Mouse (Mus musculus): ENCODE data around the gene Morc3.
"Not testable (repeated sequence)": the region's sequence is repeated elsewhere in the genome, so short reads cannot be mapped to it uniquely, and the experiment has no call there.

The Morc3 gene

GRCm38 (mm10) chr16:93819325-93819696 lies 12.6 kb upstream of the Morc3 start:
- DNase-seq, result no peak

- DNase-seq, result no peak
Measured at GRCm38 (mm10) chr16:93820040-93820439, 11.9 kb upstream of the Morc3 start.

DNA sequence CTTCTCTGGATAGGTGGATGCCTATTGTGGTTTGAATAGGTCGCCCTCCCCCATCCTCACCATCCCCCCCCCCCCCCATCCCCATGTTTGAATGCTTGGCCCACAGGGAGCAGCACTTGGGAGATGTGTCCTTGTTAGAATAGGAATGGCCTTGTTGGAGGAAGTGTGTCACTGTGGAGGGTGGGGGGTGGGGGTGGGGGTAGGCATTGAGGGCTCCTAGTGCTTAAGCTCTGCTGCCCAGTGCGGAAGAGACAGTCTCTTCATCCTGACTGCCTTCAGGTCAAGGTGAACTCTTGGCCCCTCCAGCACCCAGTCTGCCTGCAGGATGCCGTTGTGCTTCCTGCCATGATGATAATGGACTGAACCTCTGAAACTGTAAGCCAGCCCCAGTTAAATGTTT lies 10.2 kb upstream of the Morc3 start:
- DNase-seq, result no peak

- DNase-seq, result not testable (repeated sequence)
Measured at GRCm38 (mm10) chr16:93822433-93823225, 9.3 kb upstream of the Morc3 start.

DNA sequence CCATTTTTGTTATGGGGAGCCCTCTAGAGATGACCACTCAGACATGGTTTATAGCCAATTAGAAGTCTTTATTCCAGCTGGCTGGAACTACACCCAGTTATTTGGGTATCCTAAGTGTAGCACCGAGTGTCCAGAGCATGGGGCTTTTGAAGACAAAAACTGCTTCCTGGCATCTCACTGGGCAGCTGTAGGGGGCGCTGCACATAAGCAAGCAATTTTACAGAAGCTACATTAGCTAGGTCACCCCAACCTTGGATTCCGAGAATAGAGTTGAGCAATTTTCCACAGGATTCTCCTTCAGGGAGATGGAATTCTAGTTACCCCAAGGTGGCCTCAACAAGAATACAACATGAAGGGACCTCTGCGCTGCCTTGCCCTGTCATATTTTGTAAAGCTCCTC lies 7.1 kb upstream of the Morc3 start:
- DNase-seq, result no peak

DNA sequence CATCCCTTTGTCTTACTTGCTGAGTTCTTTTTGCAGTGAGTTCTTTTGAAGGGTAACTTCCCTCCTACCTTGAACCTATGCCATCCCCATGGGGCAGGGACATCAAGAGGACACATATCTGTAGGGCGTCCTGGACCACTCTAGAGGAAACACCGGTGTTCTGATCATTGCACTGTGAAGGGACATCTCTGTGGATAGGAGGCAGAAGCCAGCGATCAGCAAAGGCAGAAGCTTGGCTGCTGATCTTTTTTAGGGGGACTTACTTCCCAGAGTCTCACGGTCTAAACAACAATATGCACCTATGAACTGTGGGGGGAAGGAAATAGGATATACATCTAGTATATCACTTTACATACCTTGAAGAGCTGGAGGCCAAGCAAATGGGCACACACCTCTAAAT lies 6.5 kb upstream of the Morc3 start:
- no peak for DNase-seq

DNA sequence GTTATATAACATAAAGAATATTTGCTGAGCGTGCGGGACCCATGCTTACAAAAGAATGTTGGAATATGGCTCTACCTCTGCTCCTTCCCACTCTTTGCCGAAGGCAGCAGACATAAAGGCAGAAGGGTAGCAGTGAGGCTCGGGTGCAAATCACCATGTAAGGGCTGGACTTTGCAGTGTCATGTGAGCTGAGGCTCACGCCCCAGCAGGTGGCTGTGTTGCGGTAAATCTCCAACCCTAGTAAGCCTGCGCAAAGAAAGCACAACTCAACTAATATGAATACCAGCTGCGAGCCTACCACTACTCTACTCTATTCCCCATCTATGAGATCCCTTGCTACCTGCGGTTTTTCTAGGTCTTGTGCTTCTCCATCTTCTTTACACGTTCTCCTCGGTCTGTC lies 5.9 kb upstream of the Morc3 start:
- no peak for DNase-seq

GRCm38 (mm10) chr16:93826478-93826877 lies 5.4 kb upstream of the Morc3 start:
- not testable (repeated sequence) for DNase-seq

GRCm38 (mm10) chr16:93826909-93827308 lies 5.0 kb upstream of the Morc3 start:
- DNase-seq, result no peak

DNA sequence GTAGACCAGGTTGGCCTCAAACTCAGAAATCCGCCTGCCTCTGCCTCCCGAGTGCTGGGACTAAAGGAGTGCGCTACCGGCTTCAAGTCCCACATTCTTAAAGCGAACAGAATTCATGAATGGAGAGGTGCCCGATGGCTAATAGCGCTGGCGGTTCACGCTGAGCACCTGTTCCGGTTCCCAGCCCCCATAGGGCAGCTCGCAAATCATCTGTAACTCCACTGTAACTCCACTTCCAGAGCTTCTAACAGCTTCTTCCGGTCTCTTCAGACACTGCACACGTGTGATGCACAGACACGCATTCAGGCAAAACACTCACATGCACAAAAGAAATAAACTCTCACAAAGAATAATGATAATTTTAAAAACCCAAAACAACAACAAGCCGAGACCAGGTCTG lies 2.4 kb upstream of the Morc3 start:
- DNase-seq, result no peak

DNA sequence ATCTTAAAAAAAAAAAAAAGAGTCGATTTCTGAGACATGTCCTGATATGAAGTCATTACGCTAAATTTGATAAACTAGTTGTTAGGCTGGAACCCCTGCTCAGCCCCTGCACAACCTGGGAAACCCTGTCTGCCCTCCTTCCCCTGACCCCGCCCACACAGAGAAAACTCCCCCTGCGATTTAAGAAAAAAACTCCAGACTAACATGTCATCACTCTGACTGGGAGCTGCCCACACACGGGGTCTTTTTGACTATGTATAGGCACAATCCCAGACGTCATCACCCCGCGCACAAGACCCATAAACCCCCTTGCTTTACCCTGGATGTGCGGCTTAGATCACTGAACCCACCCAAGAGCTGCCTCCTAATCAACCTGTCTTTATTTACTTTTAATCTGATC lies 1.9 kb upstream of the Morc3 start:
- no peak for DNase-seq

GRCm38 (mm10) chr16:93830916-93831315 lies 1.0 kb upstream of the Morc3 start:
- DNase-seq, result peak in 1 of 2 experiments; percentile 29

GRCm38 (mm10) chr16:93832451-93833276 lies 743 bp downstream of the Morc3 start:
- DNase-seq, result peak; percentile 48 to 65

GRCm38 (mm10) chr16:93833551-93833950 lies 1.6 kb downstream of the Morc3 start:
- no peak for DNase-seq

GRCm38 (mm10) chr16:93834076-93834475 lies 2.2 kb downstream of the Morc3 start:
- no peak for DNase-seq

DNA sequence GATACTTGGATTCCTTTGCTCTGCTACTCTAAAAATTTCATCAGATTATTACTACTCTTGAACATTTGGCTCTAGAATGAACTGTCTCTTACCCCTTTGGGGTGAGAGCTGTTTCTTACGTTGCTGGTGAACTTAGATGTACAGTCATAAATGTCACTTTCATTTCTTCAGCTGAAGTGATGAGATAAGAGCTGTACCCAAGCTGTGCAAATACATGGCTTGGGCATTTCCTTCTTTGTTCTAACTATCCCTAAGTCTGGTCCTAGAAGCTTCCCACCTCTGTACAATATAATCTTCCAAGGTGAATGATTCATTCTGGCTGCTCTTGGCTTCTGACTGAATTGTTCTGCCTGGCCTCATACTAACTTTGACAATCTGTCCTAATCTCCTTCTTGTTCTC lies 7.1 kb downstream of the Morc3 start:
- no peak for DNase-seq

GRCm38 (mm10) chr16:93850527-93850926 lies 18.6 kb downstream of the Morc3 start:
- no peak for DNase-seq

DNA sequence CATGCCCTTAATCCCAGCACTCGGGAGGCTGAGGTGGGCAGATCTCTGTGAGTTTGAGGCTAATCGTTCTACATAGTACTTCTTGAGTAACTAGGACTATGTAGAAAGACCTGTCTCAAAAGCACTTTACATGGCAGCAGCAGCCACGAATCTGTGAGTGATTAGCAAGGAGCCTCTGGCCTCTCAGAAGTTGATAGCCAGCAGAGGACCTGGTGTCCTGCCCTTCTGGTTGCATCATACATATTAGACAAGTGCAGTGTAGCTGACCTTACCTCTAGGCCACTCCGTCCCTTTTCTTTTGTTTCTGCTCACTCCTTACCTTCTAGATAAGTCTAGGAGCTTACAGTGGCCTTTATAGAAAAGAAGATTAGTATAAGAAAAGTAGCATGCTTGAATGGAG lies 28.0 kb downstream of the Morc3 start:
- no peak for DNase-seq

DNA sequence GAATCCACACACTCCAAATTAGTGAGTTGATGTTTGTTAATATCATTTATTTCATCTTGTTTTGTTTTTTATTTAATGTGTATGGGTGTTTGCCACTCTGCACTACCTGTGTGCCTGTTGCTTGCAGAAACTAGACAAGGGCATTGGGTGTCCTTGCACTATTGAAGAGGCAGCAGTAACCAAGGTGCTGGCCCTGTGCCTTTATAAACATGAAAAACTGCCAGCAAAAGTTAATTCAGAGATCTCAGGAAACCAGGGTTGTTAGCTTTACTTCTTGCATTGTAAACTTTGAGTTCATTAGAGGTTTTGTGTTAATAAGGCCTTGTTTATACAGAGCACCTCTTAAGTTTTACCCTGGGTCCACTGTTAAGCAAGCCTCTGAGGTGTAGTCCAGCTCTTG lies 28.8 kb downstream of the Morc3 start:
- DNase-seq, result peak; percentile 47 to 70

DNA sequence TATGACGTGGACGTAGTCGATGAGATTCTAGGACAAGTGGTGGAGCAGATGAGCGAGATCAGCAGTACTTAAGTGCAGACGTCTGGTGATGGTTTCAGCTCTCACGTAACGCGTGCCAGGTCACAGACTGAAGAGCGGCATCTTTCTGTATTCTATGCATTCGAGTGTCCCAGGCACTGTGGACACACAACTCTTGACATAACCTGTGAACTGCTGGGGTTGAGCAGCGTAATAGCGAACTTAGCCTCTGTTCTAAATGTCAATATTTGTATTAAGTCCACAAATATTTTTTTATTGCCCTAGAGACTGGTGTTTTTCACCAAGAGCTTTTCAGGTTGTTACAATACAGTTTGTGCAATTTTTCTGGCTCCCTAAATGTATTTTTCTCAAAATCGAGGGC lies 42.9 kb downstream of the Morc3 start:
- DNase-seq, result no peak

GRCm38 (mm10) chr16:93877612-93878380 lies 45.9 kb downstream of the Morc3 start:
- no peak for DNase-seq

GRCm38 (mm10) chr16:93883423-93884085 lies 51.6 kb downstream of the Morc3 start, which contains the start of gene Chaf1b:
TSS of gene Chaf1b (plus strand) at chr16:93883901.
- peak; percentile 97 to 98 for DNase-seq
